Mouse (Mus musculus) forebrain, embryonic 14.5 days (tissue): Measurements from ENCODE around the gene Zfp334. TPM values are rescaled to one million over a fixed set of nuclear protein-coding genes. Genes with fewer than 3 reads are reported as not detected.

Experiments
- ATAC-seq: fragments of 200-750 bp; cut with Nextera tagmentation; 2 replicates; pipeline ENCODE4 v1.8.0; 2017; ENCODE audit warnings: mild to moderate bottlenecking, moderate library complexity
- DNase-seq: peaks from one replicate; pipeline ENCODE4 v3.0.0-alpha.2; 2015; ENCODE audit warnings: low spot score
- H3K27ac ChIP-seq: fragments of 300-500 bp; sonication (generic); 2 replicates; pipeline ENCODE4 v1.5.1; 2014; ENCODE audit warnings: low read depth, mild to moderate bottlenecking, control low read depth, low read length, moderate library complexity
- H3K27me3 ChIP-seq: fragments of 300-500 bp; sonication (generic); replicated peaks from 2 replicates; pipeline ENCODE4 v1.6.1; 2014; ENCODE audit warnings: low read length, control low read depth, mixed read lengths; ENCODE audit not compliant: control insufficient read depth, insufficient read depth
- H3K36me3 ChIP-seq: fragments of 300-500 bp; sonication (generic); 2 replicates; pipeline ENCODE4 v1.6.1; 2014; ENCODE audit warnings: low read length, control low read depth; ENCODE audit not compliant: control insufficient read depth, insufficient read depth
- H3K4me1 ChIP-seq: fragments of 300-500 bp; sonication (generic); 2 replicates; pipeline ENCODE4 v1.6.1; 2014; ENCODE audit warnings: antibody characterized with exemption, low read length, control low read depth; ENCODE audit not compliant: control insufficient read depth, insufficient read depth
- H3K4me2 ChIP-seq: fragments of 300-500 bp; sonication (generic); 2 replicates; pipeline ENCODE4 v1.6.1; 2014; ENCODE audit warnings: mild to moderate bottlenecking, control low read depth, low read length
- H3K4me3 ChIP-seq: fragments of 300-500 bp; sonication (generic); 2 replicates; pipeline ENCODE4 v1.5.1; 2014; ENCODE audit warnings: low read depth, low read length, control low read depth
- H3K9ac ChIP-seq: fragments of 300-500 bp; sonication (generic); 2 replicates; pipeline ENCODE4 v1.6.1; 2014; ENCODE audit warnings: mild to moderate bottlenecking, low read length, control low read depth, moderate library complexity
- H3K9me3 ChIP-seq: fragments of 300-500 bp; sonication (generic); replicated peaks from 2 replicates; pipeline ENCODE4 v1.6.1; 2016; ENCODE audit warnings: low read length, control low read depth, mixed read lengths; ENCODE audit not compliant: control insufficient read depth
- WGBS: fragments of 180-500 bp; shearing (Covaris S2); extraction: QIAGEN DNeasy Blood & Tissue Kit; methylation state at CpG from one replicate; pipeline ENCODE4 v1.1.7; 2014; 5-methylcytosine and 5-hydroxymethylcytosine counted together
- polyA plus RNA-seq: library from polyadenylated mRNA; unstranded; fragments of >200 nt; fragmentation: Nextera tagmentation; extraction: Ambion mirVana; gene quantifications from 2 replicates; pipeline ENCODE4 v1.2.1, GENCODE M21; 2014

Gene Zfp334
- polyA plus RNA-seq, 1 experiment from 2014 or later = 13.6 TPM

GRCm38 (mm10) chr2:165367868-165368439, 20.1 kb downstream of the Zfp334 start:
- Histone ChIP-seq H3K27ac (peak overlapping the region; percentile 45; the same call in 1 of the 2 replicates), H3K4me2 (peak overlapping the region; percentile 70), H3K4me3 (peak overlapping the region; percentile 42), H3K36me3 (no peaks in the 10 kb centered on the region), H3K9me3 (no peaks in the 10 kb centered on the region), H3K9ac (peak overlapping the region; percentile 75), H3K4me1 (peaks cover 8% of the 10 kb centered on the region), H3K27me3 (no peaks in the 10 kb centered on the region)
- DNase-seq (peak; percentile 72), ATAC-seq (peak; percentile 51)
- under 1% methylated on average over 13 of the region's 13 CpGs for WGBS

GRCm38 (mm10) chr2:165367047-165367520, 21.0 kb downstream of the Zfp334 start:
- H3K9ac ChIP-seq = no peak overlapping the region
- ATAC-seq = no peak
- WGBS = 19% methylated on average over 5 of the region's 8 CpGs
- no peaks in the 10 kb centered on the region for H3K36me3 ChIP-seq
- no peaks in the 10 kb centered on the region for H3K27me3 ChIP-seq
- peak; percentile 36 for DNase-seq
- no peaks in the 10 kb centered on the region for H3K9me3 ChIP-seq
- H3K27ac ChIP-seq = no peak overlapping the region
- peaks cover 8% of the 10 kb centered on the region for H3K4me1 ChIP-seq
- no peak overlapping the region for H3K4me3 ChIP-seq
- peak overlapping the region; percentile 70 for H3K4me2 ChIP-seq

- DNase-seq (peak; percentile 74), ATAC-seq (no peak)
- Histone ChIP-seq H3K27me3 (no peaks in the 10 kb centered on the region), H3K4me1 (peaks cover 8% of the 10 kb centered on the region), H3K4me2 (peak overlapping the region; percentile 27; the same call in 1 of the 2 replicates), H3K9ac (0 out of 2 replicates have a peak overlapping the region, but pooled peaks have one; percentile 2), H3K36me3 (no peaks in the 10 kb centered on the region), H3K9me3 (no peaks in the 10 kb centered on the region), H3K27ac (no peak overlapping the region), H3K4me3 (no peak overlapping the region)
- WGBS = 11% methylated on average over 21 of the region's 21 CpGs
These were observed 23.5 kb downstream of the Zfp334 start for GRCm38 (mm10) chr2:165364334-165365091.

- 86% methylated on average over 6 of the region's 6 CpGs for WGBS
- peaks cover 8% of the 10 kb centered on the region for H3K4me1 ChIP-seq
- no peak overlapping the region for H3K27ac ChIP-seq
- no peak overlapping the region for H3K9ac ChIP-seq
- H3K27me3 ChIP-seq = no peaks in the 10 kb centered on the region
- no peaks in the 10 kb centered on the region for H3K9me3 ChIP-seq
- DNase-seq (no peak), ATAC-seq (no peak)
- H3K36me3 ChIP-seq = no peaks in the 10 kb centered on the region
- H3K4me3 ChIP-seq = no peak overlapping the region
- no peak overlapping the region for H3K4me2 ChIP-seq
These were observed 24.8 kb downstream of the Zfp334 start for GRCm38 (mm10) chr2:165363282-165363681.

- H3K4me3 ChIP-seq = no peak overlapping the region
- no peaks in the 10 kb centered on the region for H3K9me3 ChIP-seq
- no peak overlapping the region for H3K4me2 ChIP-seq
- WGBS = 0% methylated on average over 1 of the region's 1 CpGs
- H3K4me1 ChIP-seq = no peaks in the 10 kb centered on the region
- H3K27me3 ChIP-seq = no peaks in the 10 kb centered on the region
- H3K9ac ChIP-seq = no peak overlapping the region
- 0 out of 2 replicates have a peak, but pooled peaks have one; percentile 52 for ATAC-seq
- H3K36me3 ChIP-seq = no peaks in the 10 kb centered on the region
- no peak overlapping the region for H3K27ac ChIP-seq
- peak; percentile 85 for DNase-seq
These were observed 27.2 kb downstream of the Zfp334 start for GRCm38 (mm10) chr2:165360861-165361260.

GRCm38 (mm10) chr2:165351828-165352513, 36.1 kb downstream of the Zfp334 start:
- WGBS = 91% methylated on average over 20 of the region's 20 CpGs
- no peak overlapping the region for H3K9ac ChIP-seq
- H3K9me3 ChIP-seq = peaks cover 21% of the 10 kb centered on the region
- H3K4me3 ChIP-seq = no peak overlapping the region
- ATAC-seq (no peak), DNase-seq (no peak)
- H3K27ac ChIP-seq = no peak overlapping the region
- H3K4me1 ChIP-seq = no peaks in the 10 kb centered on the region
- H3K27me3 ChIP-seq = no peaks in the 10 kb centered on the region
- peaks cover 8% of the 10 kb centered on the region for H3K36me3 ChIP-seq
- H3K4me2 ChIP-seq = no peak overlapping the region

GRCm38 (mm10) chr2:165349466-165349865, 38.6 kb downstream of the Zfp334 start:
- H3K4me1 ChIP-seq = no peaks in the 10 kb centered on the region
- no peaks in the 10 kb centered on the region for H3K27me3 ChIP-seq
- WGBS = 22% methylated on average over 8 of the region's 8 CpGs
- DNase-seq (peak; percentile 85), ATAC-seq (peak; percentile 74)
- H3K9me3 ChIP-seq = peaks cover 21% of the 10 kb centered on the region
- H3K27ac ChIP-seq = no peak overlapping the region
- H3K36me3 ChIP-seq = peaks cover 8% of the 10 kb centered on the region
- no peak overlapping the region for H3K9ac ChIP-seq
- H3K4me2 ChIP-seq = no peak overlapping the region
- H3K4me3 ChIP-seq = no peak overlapping the region

- H3K4me3 ChIP-seq = no peak overlapping the region
- no peak overlapping the region for H3K9ac ChIP-seq
- no peaks in the 10 kb centered on the region for H3K36me3 ChIP-seq
- 93% methylated on average over 5 of the region's 5 CpGs for WGBS
- ATAC-seq (no peak), DNase-seq (no peak)
- no peaks in the 10 kb centered on the region for H3K27me3 ChIP-seq
- H3K4me1 ChIP-seq = no peaks in the 10 kb centered on the region
- no peaks in the 10 kb centered on the region for H3K9me3 ChIP-seq
- H3K27ac ChIP-seq = no peak overlapping the region
- H3K4me2 ChIP-seq = no peak overlapping the region
These were observed 41.9 kb downstream of the Zfp334 start for GRCm38 (mm10) chr2:165346180-165346579.
